In genomic region chr1:75866556-75866955, GRCm38 (mm10) we compare ENCODE assay signal across 23 mouse cellular contexts.
DNase-seq lines count a peak whose midpoint lies in the region; ATAC-seq and TF ChIP-seq lines count a peak whose summit lies in the region.
"Had no signal": no experiment of that assay in that cellular context is flagged by ENCODE, and none has a peak within 500 bp of the region (broad histone marks: within the 10 kb centered on the region; RNA-seq: fewer than 3 reads in every experiment).

No protein-coding gene starts in this region.

- no peaks in the 10 kb centered on the region for H3K4me1 ChIP-seq in embryonic facial prominence, embryonic 15.5 days
- H3K4me1 ChIP-seq in midbrain, embryonic 14.5 days (ENCODE audit: control insufficient read depth, insufficient read depth, low read length) = no peaks in the 10 kb centered on the region
- H3K4me1 ChIP-seq: forebrain, embryonic 12.5 days; hindbrain, embryonic 10.5 days; intestine, embryonic 15.5 days had no signal

- H3K4me3 ChIP-seq in embryonic facial prominence, embryonic 15.5 days (replicated peaks) = no peak overlapping the region
- H3K4me3 ChIP-seq in midbrain, embryonic 14.5 days (replicated peaks; ENCODE audit: low read depth, low read length) = no peak overlapping the region
- H3K4me3 ChIP-seq: erythroblast, embryonic 14.5 days; forebrain, embryonic 12.5 days; forebrain, embryonic 15.5 days; hindbrain, embryonic 10.5 days; hindbrain, embryonic 13.5 days; intestine, embryonic 15.5 days had no signal

- no peaks in the 10 kb centered on the region for H3K9me3 ChIP-seq in embryonic facial prominence, embryonic 15.5 days (replicated peaks)
- no peaks in the 10 kb centered on the region for H3K9me3 ChIP-seq in midbrain, embryonic 14.5 days (ENCODE audit: control insufficient read depth, low read length)
- H3K9me3 ChIP-seq: forebrain, embryonic 12.5 days; forebrain, embryonic 15.5 days; hindbrain, embryonic 10.5 days; hindbrain, embryonic 13.5 days; intestine, embryonic 15.5 days had no signal

- H3K9ac ChIP-seq in embryonic facial prominence, embryonic 15.5 days = no peak overlapping the region
- no peak overlapping the region for H3K9ac ChIP-seq in midbrain, embryonic 14.5 days (replicated peaks; ENCODE audit: low read length)
- H3K9ac ChIP-seq: forebrain, embryonic 12.5 days; forebrain, embryonic 15.5 days; hindbrain, embryonic 13.5 days; intestine, embryonic 15.5 days had no signal

- no peak for TF ChIP-seq CTCF in brain, embryonic 14.5 days (IDR thresholded peaks at IDR 0.05; ENCODE audit: borderline replicate concordance, extremely low read depth, insufficient read depth, insufficient read length)

- 47% methylated on average over 6 of the region's 6 CpGs for WGBS in embryonic facial prominence, embryonic 15.5 days
- WGBS in midbrain, embryonic 14.5 days = 87% methylated on average over 6 of the region's 6 CpGs

- DNase-seq in heart, adult 11 months = peak; percentile 34
- DNase-seq in heart, postnatal 14 days = no peak
- peak; percentile 51 for DNase-seq in brain, embryonic 14.5 days (ENCODE audit: low read depth)
- no peak for DNase-seq in midbrain, embryonic 14.5 days
- no peak for DNase-seq in left cerebral cortex, postnatal 10 days (ENCODE audit: extremely low spot score in 1 of 2, low spot score in 2 of 2)
- DNase-seq: adrenal gland, adult 8-10 months; adrenal gland, postnatal 25 days; cerebellum, adult 18-20 months; cerebellum, adult 9-10 months; cerebellum, postnatal 14 days; gastrocnemius, postnatal 10 days; gastrocnemius, postnatal 36 days; heart, postnatal 36 days had no signal

- intact Hi-C loops in heart, postnatal 14 days (cut with DNase I) = no loop called here
- intact Hi-C loops in left cerebral cortex, postnatal 10 days (cut with DNase I) = loop anchor here (10.0 kb wide), 1 partner anchor 202 kb away; no protein-coding TSS in a partner anchor

- ATAC-seq in embryonic facial prominence, embryonic 15.5 days (ENCODE audit: insufficient number of reproducible peaks, low FRiP score, low TSS enrichment, low read depth) = no peak
- ATAC-seq in midbrain, embryonic 14.5 days (ENCODE audit: low FRiP score, low TSS enrichment) = no peak
- ATAC-seq: CD4-positive, CD25-positive, alpha-beta regulatory T cell, adult 4 months; forebrain, embryonic 15.5 days; hindbrain, embryonic 16.5 days; intestine, embryonic 15.5 days had no signal

- H3K4me2 ChIP-seq in embryonic facial prominence, embryonic 15.5 days (replicated peaks) = no peak overlapping the region
- no peak overlapping the region for H3K4me2 ChIP-seq in midbrain, embryonic 14.5 days (ENCODE audit: low read length)
- H3K4me2 ChIP-seq: forebrain, embryonic 12.5 days; forebrain, embryonic 15.5 days; heart, embryonic 11.5 days; hindbrain, embryonic 13.5 days; intestine, embryonic 15.5 days had no signal

- no peaks in the 10 kb centered on the region for H3K27me3 ChIP-seq in embryonic facial prominence, embryonic 15.5 days
- no peaks in the 10 kb centered on the region for H3K27me3 ChIP-seq in midbrain, embryonic 14.5 days (ENCODE audit: control insufficient read depth, insufficient read depth, low read length)
- H3K27me3 ChIP-seq: forebrain, embryonic 12.5 days; forebrain, embryonic 15.5 days; hindbrain, embryonic 13.5 days; intestine, embryonic 15.5 days had no signal

- no peaks in the 10 kb centered on the region for H3K36me3 ChIP-seq in embryonic facial prominence, embryonic 15.5 days
- H3K36me3 ChIP-seq in midbrain, embryonic 14.5 days (ENCODE audit: control insufficient read depth, insufficient read depth, low read length) = no peaks in the 10 kb centered on the region
- H3K36me3 ChIP-seq: forebrain, embryonic 12.5 days; forebrain, embryonic 15.5 days; hindbrain, embryonic 10.5 days; hindbrain, embryonic 13.5 days; intestine, embryonic 15.5 days had no signal

- 0 out of 2 replicates have a peak overlapping the region, but pooled peaks have one; percentile 31 for H3K27ac ChIP-seq in embryonic facial prominence, embryonic 15.5 days (replicated peaks)
- no peak overlapping the region for H3K27ac ChIP-seq in midbrain, embryonic 14.5 days (replicated peaks; ENCODE audit: low read depth, low read length)
- H3K27ac ChIP-seq: forebrain, embryonic 12.5 days; forebrain, embryonic 15.5 days; hindbrain, embryonic 10.5 days; hindbrain, embryonic 13.5 days; intestine, embryonic 15.5 days had no signal

- no peak for TF ChIP-seq POLR2A in brain, embryonic 14.5 days (IDR thresholded peaks at IDR 0.05; ENCODE audit: borderline replicate concordance, extremely low read depth, insufficient read depth, insufficient read length, poor library complexity, severe bottlenecking)

Comparison
In these comparisons a context has a peak if more than half of its experiments do, and no peak if none do; other contexts are left out.
1. DNase-seq: peak in heart, adult 11 months (single experiment) and brain, embryonic 14.5 days (single experiment); none in heart, postnatal 14 days (0 of 2), midbrain, embryonic 14.5 days (single experiment) and left cerebral cortex, postnatal 10 days (0 of 2).